Mouse (Mus musculus) CD4-positive helper T cell, adult 2 months (primary cell): ENCODE results near the gene A230072I06Rik.

Experiments
- DNase-seq: peaks from one replicate; pipeline ENCODE4 v3.0.0-alpha.2; 2012; ENCODE audit warnings: low read depth, missing footprints, low spot score

The A230072I06Rik gene

GRCm38 (mm10) chr8:12323238-12323637 lies 44.6 kb downstream of the A230072I06Rik start:
- no peak for DNase-seq

GRCm38 (mm10) chr8:12324561-12324960 lies 45.9 kb downstream of the A230072I06Rik start:
- DNase-seq, result no peak

GRCm38 (mm10) chr8:12324991-12325601 lies 46.5 kb downstream of the A230072I06Rik start:
- no peak for DNase-seq

GRCm38 (mm10) chr8:12327187-12327586 lies 48.6 kb downstream of the A230072I06Rik start:
- no peak for DNase-seq

GRCm38 (mm10) chr8:12327707-12328471 lies 49.3 kb downstream of the A230072I06Rik start:
- no peak for DNase-seq

- DNase-seq, result no peak
Observed at GRCm38 (mm10) chr8:12328476-12328875, 49.9 kb downstream of the A230072I06Rik start.

GRCm38 (mm10) chr8:12330066-12330465 lies 51.4 kb downstream of the A230072I06Rik start:
- DNase-seq, result no peak
